Mouse (Mus musculus) heart, embryonic 14.5 days (tissue): ENCODE measurements around the gene Daam1. TPM values are rescaled to one million over a fixed set of nuclear protein-coding genes. Genes with fewer than 3 reads are reported as not detected.

Experiments
- ATAC-seq: fragments of 200-750 bp; cut with Nextera tagmentation; 2 replicates; pipeline ENCODE4 v1.8.0; 2017; ENCODE audit warnings: low read depth, moderate TSS enrichment; ENCODE audit not compliant: insufficient number of reproducible peaks, insufficient read depth, low FRiP score
- H3K27ac ChIP-seq, 2 experiments: fragments of 200-500 bp in 1 of 2; fragments of 300-500 bp in 1 of 2; sonication (generic) in 1 of 2; replicated peaks in 1 of 2; 2 replicates each; pipeline ENCODE4 v1.5.1; 2012 to 2014; ENCODE audit warnings: low read depth in 2 of 2, low read length in 2 of 2, control low read depth in 1 of 2, mild to moderate bottlenecking in 1 of 2, mixed read lengths in 1 of 2; ENCODE audit not compliant: control insufficient read depth in 1 of 2, insufficient read depth in 1 of 2
- H3K27me3 ChIP-seq: fragments of 300-500 bp; sonication (generic); 2 replicates; pipeline ENCODE4 v1.6.1; 2014; ENCODE audit warnings: mild to moderate bottlenecking, low read length, control low read depth; ENCODE audit not compliant: control insufficient read depth, insufficient read depth
- H3K36me3 ChIP-seq: fragments of 300-500 bp; sonication (generic); 2 replicates; pipeline ENCODE4 v1.6.1; 2014; ENCODE audit warnings: mild to moderate bottlenecking, control low read depth, low read length, mixed read lengths; ENCODE audit not compliant: control insufficient read depth, insufficient read depth
- H3K4me1 ChIP-seq, 2 experiments: fragments of 200-500 bp in 1 of 2; fragments of 300-500 bp in 1 of 2; sonication (generic) in 1 of 2; 2 replicates each; pipeline ENCODE4 v1.6.1; 2012 to 2014; ENCODE audit warnings: low read length in 2 of 2, control low read depth in 1 of 2, mixed read lengths in 1 of 2; ENCODE audit not compliant: control insufficient read depth in 2 of 2, insufficient read depth in 2 of 2
- H3K4me2 ChIP-seq: fragments of 300-500 bp; sonication (generic); 2 replicates; pipeline ENCODE4 v1.6.1; 2014; ENCODE audit warnings: mild to moderate bottlenecking, low read length
- H3K4me3 ChIP-seq, 2 experiments: fragments of 200-500 bp in 1 of 2; fragments of 300-500 bp in 1 of 2; sonication (generic) in 1 of 2; 2 replicates each; pipeline ENCODE4 v1.5.1; 2012 to 2014; ENCODE audit warnings: low read length in 2 of 2, mild to moderate bottlenecking in 2 of 2, control low read depth in 1 of 2, low read depth in 1 of 2, moderate library complexity in 1 of 2; ENCODE audit not compliant: control insufficient read depth in 1 of 2, insufficient read depth in 1 of 2
- H3K9ac ChIP-seq: fragments of 300-500 bp; sonication (generic); 2 replicates; pipeline ENCODE4 v1.6.1; 2014; ENCODE audit warnings: mild to moderate bottlenecking, low read length
- H3K9me3 ChIP-seq: fragments of 300-500 bp; sonication (generic); 2 replicates; pipeline ENCODE4 v1.6.1; 2016; ENCODE audit warnings: low read length, control low read depth; ENCODE audit not compliant: control insufficient read depth
- WGBS: fragments of 180-500 bp; shearing (Covaris S2); extraction: QIAGEN DNeasy Blood & Tissue Kit; methylation state at CpG from one replicate; pipeline ENCODE4 v1.1.7; 2014; 5-methylcytosine and 5-hydroxymethylcytosine counted together
- polyA plus RNA-seq: library from polyadenylated mRNA; unstranded; fragments of >200 nt; fragmentation: Nextera tagmentation; extraction: Ambion mirVana; gene quantifications from 2 replicates; pipeline ENCODE4 v1.2.1, GENCODE M21; 2014

Gene Daam1
- polyA plus RNA-seq, 1 experiment from 2014 or later, result 33.3 TPM

GRCm38 (mm10) chr12:71885170-71885574 lies 54.3 kb downstream of the Daam1 start:
- no peaks in the 10 kb centered on the region for H3K9me3 ChIP-seq
- peak; percentile 58 for ATAC-seq
- peaks cover 68 to 94% of the 10 kb centered on the region in 2 experiments for H3K4me1 ChIP-seq
- H3K27me3 ChIP-seq, result no peaks in the 10 kb centered on the region
- 8% methylated on average over 2 of the region's 2 CpGs for WGBS
- H3K9ac ChIP-seq, result peak overlapping the region; percentile 58; the same call in 1 of the 2 replicates
- no peaks in the 10 kb centered on the region for H3K36me3 ChIP-seq
- peak overlapping the region; percentile 55 for H3K4me2 ChIP-seq
- peak overlapping the region; percentile 92 to 94 for H3K27ac ChIP-seq
- H3K4me3 ChIP-seq, result no peak overlapping the region

DNA sequence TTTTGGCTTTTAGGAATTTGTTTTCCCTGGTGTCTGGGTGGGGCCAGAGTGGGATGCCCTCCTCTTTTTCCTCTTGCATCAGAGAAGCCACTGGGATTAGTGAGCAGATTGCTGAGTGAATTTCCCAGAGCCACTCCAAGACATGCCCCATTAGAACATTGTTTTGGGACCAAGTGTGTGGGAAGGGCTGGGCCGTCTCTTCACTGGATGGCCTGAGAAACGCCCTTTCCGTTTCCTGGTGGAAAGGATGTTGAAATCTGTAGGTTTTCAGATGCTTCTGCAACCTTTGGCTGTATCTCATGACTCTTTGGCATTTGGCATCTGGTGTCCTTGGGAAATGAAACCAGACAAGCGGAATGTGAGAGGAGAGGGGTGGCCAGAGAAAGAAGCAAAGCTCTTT lies 54.8 kb downstream of the Daam1 start:
- 13% methylated on average over 4 of the region's 4 CpGs for WGBS
- Histone ChIP-seq H3K4me2 (peak overlapping the region; percentile 55), H3K36me3 (no peaks in the 10 kb centered on the region), H3K9me3 (no peaks in the 10 kb centered on the region), H3K4me3 (peak overlapping the region in 1 of 2 experiments; percentile 2; a peak in 1 of 4 replicates), H3K9ac (peak overlapping the region; percentile 58), H3K27ac (peak overlapping the region; percentile 92 to 94), H3K27me3 (no peaks in the 10 kb centered on the region), H3K4me1 (peaks cover 67 to 90% of the 10 kb centered on the region in 2 experiments)
- no peak for ATAC-seq

DNA sequence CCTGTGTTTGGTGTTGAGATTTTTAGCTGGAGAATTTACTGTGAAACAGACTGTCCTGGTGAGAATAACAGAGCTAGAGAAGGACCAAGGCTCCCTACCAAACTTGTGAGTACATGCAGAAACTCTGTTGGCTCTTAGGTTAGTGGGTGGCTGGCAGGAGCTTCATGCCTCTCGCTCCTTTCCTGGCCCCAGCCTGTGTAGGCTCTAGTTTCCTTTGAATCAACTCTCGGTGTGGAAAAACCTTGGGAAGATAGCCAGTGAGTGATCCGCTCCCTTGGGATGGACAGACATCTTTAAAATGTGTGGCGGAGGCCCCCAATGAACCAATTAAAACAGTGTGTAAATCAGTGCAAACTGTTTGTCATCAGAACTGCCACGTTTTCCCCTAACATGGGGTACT lies 55.5 kb downstream of the Daam1 start:
- WGBS, result 50% methylated on average over 5 of the region's 5 CpGs
- peak overlapping the region in 1 of 2 experiments; percentile 2; a peak in 1 of 4 replicates for H3K4me3 ChIP-seq
- no peaks in the 10 kb centered on the region for H3K9me3 ChIP-seq
- H3K36me3 ChIP-seq, result no peaks in the 10 kb centered on the region
- no peaks in the 10 kb centered on the region for H3K27me3 ChIP-seq
- no peak for ATAC-seq
- peaks cover 68 to 87% of the 10 kb centered on the region in 2 experiments for H3K4me1 ChIP-seq
- H3K9ac ChIP-seq, result peak overlapping the region; percentile 58
- peak overlapping the region; percentile 55 for H3K4me2 ChIP-seq
- peak overlapping the region; percentile 92 to 94 for H3K27ac ChIP-seq

DNA sequence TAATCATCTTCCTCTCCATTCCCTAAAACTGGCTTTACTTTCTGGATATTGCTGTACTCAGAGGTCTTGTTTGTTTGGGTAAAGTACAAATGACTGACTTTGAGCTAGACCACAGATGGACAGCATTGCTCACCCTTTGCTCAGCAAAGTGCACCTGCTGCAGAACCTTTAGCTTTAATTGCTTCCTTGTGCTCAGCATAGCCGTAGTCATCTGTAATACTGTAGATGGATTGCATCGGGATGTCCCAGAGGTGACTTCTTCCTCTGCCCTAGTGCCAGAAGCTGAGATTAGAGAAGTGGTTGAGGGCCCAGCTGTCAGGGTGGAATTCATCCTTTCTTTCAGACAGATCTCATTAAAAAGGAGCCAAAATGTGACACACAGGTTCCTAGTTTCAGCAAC lies 56.1 kb downstream of the Daam1 start:
- no peaks in the 10 kb centered on the region for H3K36me3 ChIP-seq
- H3K4me2 ChIP-seq, result no peak overlapping the region
- H3K27me3 ChIP-seq, result no peaks in the 10 kb centered on the region
- peaks cover 69 to 87% of the 10 kb centered on the region in 2 experiments for H3K4me1 ChIP-seq
- H3K27ac ChIP-seq, result peak overlapping the region; percentile 92 to 94
- peak overlapping the region; percentile 35 for H3K9ac ChIP-seq
- WGBS, result 34% methylated on average over 2 of the region's 2 CpGs
- ATAC-seq, result no peak
- H3K4me3 ChIP-seq, result no peak overlapping the region
- no peaks in the 10 kb centered on the region for H3K9me3 ChIP-seq

DNA sequence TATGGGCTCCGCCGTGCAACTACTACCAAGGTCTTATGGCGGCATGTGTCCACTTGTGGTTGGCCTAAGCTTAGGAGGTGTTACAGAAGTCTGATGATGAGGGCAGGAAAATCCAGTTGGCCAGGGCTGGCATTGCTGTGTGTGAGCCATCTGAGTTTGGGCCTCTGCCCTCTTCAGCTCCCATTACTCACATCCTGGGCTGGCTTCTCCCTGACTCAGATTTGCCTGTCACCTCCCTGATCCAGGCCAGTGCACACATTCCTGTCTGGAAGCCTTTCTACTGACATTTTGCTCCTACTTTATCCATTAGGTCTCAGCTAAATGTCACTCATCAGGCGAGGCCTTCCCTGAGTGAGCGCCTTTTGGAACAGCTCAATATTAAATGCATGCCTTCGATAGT lies 57.5 kb downstream of the Daam1 start:
- H3K4me3 ChIP-seq, result no peak overlapping the region
- H3K27ac ChIP-seq, result peak overlapping the region; percentile 83 to 92
- peak; percentile 73 for ATAC-seq
- no peak overlapping the region for H3K9ac ChIP-seq
- peaks cover 68 to 85% of the 10 kb centered on the region in 2 experiments for H3K4me1 ChIP-seq
- no peaks in the 10 kb centered on the region for H3K36me3 ChIP-seq
- WGBS, result 40% methylated on average over 6 of the region's 6 CpGs
- H3K9me3 ChIP-seq, result no peaks in the 10 kb centered on the region
- H3K4me2 ChIP-seq, result 0 out of 2 replicates have a peak overlapping the region, but pooled peaks have one; percentile 7
- H3K27me3 ChIP-seq, result no peaks in the 10 kb centered on the region

- Histone ChIP-seq H3K4me1 (peaks cover 64 to 82% of the 10 kb centered on the region in 2 experiments), H3K4me3 (no peak overlapping the region), H3K4me2 (no peak overlapping the region), H3K27ac (peak overlapping the region; percentile 83 to 92), H3K36me3 (no peaks in the 10 kb centered on the region), H3K9me3 (no peaks in the 10 kb centered on the region), H3K27me3 (no peaks in the 10 kb centered on the region), H3K9ac (no peak overlapping the region)
- no peak for ATAC-seq
- WGBS, result 69% methylated on average over 8 of the region's 8 CpGs
These were observed 58.4 kb downstream of the Daam1 start for GRCm38 (mm10) chr12:71889266-71889665.

GRCm38 (mm10) chr12:71890282-71890681 lies 59.4 kb downstream of the Daam1 start:
- Histone ChIP-seq H3K36me3 (0 out of 2 replicates have a peak, but pooled peaks cover 3% of the 10 kb centered on the region), H3K4me2 (no peak overlapping the region), H3K27ac (no peak overlapping the region), H3K9ac (no peak overlapping the region), H3K4me3 (no peak overlapping the region), H3K9me3 (no peaks in the 10 kb centered on the region), H3K4me1 (peaks cover 55 to 72% of the 10 kb centered on the region in 2 experiments), H3K27me3 (no peaks in the 10 kb centered on the region)
- WGBS, result 85% methylated on average over 1 of the region's 1 CpGs
- no peak for ATAC-seq
